Mouse (Mus musculus): ENCODE data around the gene Nr1d1.

Nr1d1 gene

DNA sequence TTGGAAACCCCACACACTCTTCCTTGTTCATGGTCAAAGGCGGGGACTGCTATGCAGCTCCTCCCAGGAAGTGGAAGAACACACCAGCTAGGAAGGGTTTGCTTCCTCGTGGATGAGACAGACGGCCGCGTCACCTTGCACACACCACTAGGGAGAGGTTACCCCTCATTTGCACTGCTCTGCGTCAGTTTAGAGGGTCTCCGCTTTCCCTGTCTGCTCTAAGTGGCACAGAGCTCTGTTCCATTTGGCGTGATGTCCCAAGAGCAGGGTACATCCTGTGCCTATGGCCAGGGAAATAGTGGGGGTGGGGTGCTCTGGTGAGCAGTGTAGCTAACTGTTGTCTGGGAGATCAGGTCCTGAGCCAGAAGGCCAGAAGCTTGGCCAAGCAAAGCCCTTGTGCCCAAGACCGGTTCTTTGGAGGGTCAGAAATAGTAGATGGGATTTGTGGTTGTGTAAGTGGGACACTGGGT is 20.9 kb downstream of the Nr1d1 start:
- POLR2A ChIA-PET = interaction anchor here (0.5 to 2.8 kb wide), 31 partner anchors 8 to 807 kb away, joined by 3 to 29 read pairs (median 5); partner anchors contain the start of genes Thra (in 3 of the 4), Csf3 (in 1 of the 4) and Nr1d1 (in 1 of the 4)
- CTCF ChIA-PET = interaction anchor here (0.7 to 3.5 kb wide), 30 partner anchors 9 to 209 kb away, joined by 3 to 69 read pairs (median 6); partner anchors contain the start of genes Thra (in 3 of the 4) and Med24 (in 1 of the 4)

DNA sequence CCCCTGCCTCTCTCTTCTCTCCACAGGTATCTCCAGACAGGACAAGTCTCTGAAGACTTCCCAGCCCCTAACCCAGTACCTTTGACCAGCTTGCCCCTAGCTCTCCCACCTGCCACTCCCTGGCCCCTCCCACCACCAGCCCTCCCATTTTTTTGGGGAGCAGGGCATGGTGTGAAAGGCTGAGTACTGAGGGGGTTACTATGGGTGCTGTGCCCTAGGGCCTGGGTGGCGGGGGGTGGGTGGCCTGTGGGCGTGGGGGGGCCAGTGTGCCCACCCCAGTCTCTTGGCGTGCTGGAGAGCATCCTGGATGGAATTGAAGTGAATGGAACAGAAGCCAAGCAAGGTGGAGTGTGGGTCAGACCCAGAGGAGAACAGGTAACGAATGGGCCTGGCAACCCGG is 21.9 kb downstream of the Nr1d1 start:
- ChIA-PET POLR2A (interaction anchor here in 3 of 4 experiments (0.8 to 2.8 kb wide), 16 partner anchors 9 to 53 kb away, joined by 3 to 28 read pairs (median 5); partner anchors contain the start of genes Thra (in 2 of the 3) and Csf3 (in 1 of the 3)), CTCF (interaction anchor here in 3 of 4 experiments (0.7 to 3.5 kb wide), 9 partner anchors 10 to 86 kb away, joined by 3 to 69 read pairs (median 10); partner anchors contain the start of gene Thra (in 1 of the 3))

DNA sequence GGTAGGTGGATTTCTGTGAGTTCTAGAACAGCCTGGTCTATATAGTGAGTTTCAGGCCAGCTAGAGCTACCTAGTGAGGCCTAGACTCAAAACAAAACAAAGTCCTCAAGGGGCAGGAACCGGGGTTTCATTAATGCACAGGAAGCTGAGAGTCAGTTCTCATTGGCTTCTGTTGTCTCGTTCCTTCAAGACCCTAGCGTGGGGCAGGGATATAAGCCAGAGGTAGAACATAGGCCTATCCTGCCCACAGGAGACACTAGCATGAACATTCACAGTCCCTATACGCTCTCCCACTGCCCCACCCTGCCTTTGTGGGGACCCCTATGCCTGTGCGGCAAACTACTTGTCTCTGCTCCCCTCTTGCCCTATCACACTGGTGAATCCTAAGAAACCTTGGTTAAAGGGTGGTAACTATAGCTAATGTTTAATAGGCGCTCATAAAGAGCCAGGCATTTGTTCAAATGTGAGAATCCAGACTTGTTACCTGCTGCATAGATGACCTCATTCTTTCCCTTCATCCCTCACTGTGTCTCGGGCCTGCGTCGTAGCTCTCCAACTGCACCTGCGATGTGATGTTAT is 22.5 kb downstream of the Nr1d1 start:
- ChIA-PET POLR2A (interaction anchor here in 3 of 4 experiments (0.8 to 2.8 kb wide), 11 partner anchors 8 to 15 kb away, joined by 3 to 28 read pairs (median 4); partner anchors contain the start of gene Thra (in 2 of the 3)), CTCF (interaction anchor here (0.5 to 3.5 kb wide), 11 partner anchors 9 to 1468 kb away, joined by 3 to 69 read pairs (median 5); partner anchors contain the start of gene Thra (in 1 of the 4))

DNA sequence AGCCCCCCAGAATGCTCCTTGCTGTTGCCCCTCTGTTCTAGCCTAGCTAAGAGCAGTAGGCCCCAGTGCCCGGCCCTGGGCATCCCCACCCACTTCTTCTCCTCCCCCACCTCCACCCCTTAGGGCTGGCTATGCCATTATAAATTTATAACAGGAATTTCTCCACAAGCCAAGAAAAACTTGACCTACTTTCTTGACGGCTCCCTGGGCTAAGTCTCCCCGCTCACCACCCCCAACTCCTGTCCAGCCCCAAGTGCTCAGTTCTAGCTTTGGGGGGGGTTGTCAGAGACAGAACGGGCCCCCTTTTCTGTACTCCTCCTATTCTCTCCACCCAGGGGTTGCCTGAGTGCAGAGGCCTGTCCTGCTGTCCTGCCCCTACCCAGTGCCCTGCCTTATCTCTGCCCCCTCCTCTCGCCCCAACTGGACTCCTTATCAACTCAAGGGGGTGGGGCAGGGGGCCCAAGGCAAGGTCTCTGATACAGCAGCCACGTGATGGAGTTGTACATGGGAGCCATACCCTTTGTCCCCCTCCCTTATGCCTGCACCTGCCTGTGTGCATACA is 23.8 kb downstream of the Nr1d1 start:
- ChIA-PET CTCF (interaction anchor here in 1 of 4 experiments (0.8 to 1.8 kb wide), 3 partner anchors 10 to 309 kb away, joined by 3 to 6 read pairs (median 4); no protein-coding TSS in a partner anchor), POLR2A (interaction anchor here in 2 of 4 experiments (0.6 to 2.0 kb wide), 5 partner anchors 11 to 72 kb away, joined by 3 to 9 read pairs (median 4); partner anchors contain the start of gene Thra (in 1 of the 2))

DNA sequence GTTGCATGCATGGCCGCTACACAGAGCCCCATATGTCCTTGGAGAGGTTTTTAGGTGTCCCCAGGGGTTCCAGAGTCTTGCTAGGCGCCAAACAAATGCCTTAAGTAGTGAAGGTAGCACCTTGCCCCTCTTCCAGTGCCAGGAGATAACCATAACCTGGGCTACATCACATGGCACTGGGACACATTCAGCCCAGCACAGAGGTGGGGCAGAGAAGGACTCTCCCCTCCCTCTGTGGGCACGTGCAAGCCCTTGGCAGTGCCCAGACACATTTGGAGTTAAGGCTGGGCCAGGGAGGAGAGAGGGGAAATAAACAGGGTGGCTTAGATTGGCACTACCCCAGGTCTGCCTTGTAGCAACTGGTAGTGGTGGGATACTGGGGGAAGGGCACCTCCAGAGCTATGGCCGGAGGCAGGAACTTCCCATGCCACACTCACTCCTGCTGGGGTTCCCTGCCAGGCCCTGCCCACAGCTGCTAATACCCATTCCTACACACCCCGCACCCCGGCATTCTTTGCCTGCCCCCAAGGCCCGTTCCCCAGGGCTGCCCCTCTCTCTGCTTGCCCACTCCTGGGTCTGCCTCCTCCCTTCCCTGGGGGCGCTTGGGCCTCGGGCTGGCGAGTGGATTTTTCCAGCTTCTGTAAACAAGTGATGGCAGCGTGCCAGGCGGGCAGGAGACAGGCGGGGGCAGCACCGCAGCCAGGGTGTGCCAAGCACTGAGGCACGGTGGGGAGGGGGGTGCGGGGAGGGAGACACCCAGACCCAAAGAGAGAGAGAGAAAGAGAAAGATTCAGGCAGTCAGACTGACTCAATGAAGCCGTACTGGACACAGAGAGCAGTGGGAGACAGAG is 24.6 kb downstream of the Nr1d1 start:
- ChIA-PET CTCF (interaction anchor here in 3 of 4 experiments (0.7 to 1.8 kb wide), 4 partner anchors 9 to 33 kb away, joined by 4 to 6 read pairs (median 5); no protein-coding TSS in a partner anchor), POLR2A (interaction anchor here in 3 of 4 experiments (0.5 to 1.8 kb wide), 6 partner anchors 10 to 392 kb away, joined by 3 to 9 read pairs (median 3); partner anchors contain the start of genes Stard3 (in 1 of the 3) and Thra (in 1 of the 3))

DNA sequence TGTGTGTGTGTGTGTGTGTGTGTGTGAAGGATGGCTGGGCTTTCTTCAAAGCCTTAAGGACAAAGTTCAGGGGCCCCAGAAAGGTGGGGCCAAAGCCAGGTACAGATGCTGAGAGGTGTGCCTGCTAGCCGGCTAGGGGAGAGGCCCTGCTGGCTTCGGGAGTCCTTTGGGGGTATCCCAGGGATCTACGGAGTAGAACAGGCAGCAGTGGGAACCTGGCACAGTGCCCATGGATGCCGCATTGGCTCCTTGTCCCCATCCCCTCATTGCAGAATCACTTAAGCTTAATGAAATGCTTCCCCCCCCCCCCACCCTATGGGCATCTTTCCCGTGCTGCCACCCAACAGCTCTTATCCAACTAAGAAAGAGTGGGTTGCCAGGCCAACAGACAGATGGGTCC is 25.4 kb downstream of the Nr1d1 start:
- ChIA-PET CTCF (interaction anchor here in 3 of 4 experiments (0.7 to 1.8 kb wide), 3 partner anchors 8 to 32 kb away, joined by 4 to 6 read pairs (median 6); no protein-coding TSS in a partner anchor), POLR2A (interaction anchor here in 2 of 4 experiments (0.6 to 1.8 kb wide), 3 partner anchors 9 to 391 kb away, joined by 3 to 9 read pairs (median 4); partner anchors contain the start of genes Stard3 (in 1 of the 2) and Thra (in 1 of the 2))

DNA sequence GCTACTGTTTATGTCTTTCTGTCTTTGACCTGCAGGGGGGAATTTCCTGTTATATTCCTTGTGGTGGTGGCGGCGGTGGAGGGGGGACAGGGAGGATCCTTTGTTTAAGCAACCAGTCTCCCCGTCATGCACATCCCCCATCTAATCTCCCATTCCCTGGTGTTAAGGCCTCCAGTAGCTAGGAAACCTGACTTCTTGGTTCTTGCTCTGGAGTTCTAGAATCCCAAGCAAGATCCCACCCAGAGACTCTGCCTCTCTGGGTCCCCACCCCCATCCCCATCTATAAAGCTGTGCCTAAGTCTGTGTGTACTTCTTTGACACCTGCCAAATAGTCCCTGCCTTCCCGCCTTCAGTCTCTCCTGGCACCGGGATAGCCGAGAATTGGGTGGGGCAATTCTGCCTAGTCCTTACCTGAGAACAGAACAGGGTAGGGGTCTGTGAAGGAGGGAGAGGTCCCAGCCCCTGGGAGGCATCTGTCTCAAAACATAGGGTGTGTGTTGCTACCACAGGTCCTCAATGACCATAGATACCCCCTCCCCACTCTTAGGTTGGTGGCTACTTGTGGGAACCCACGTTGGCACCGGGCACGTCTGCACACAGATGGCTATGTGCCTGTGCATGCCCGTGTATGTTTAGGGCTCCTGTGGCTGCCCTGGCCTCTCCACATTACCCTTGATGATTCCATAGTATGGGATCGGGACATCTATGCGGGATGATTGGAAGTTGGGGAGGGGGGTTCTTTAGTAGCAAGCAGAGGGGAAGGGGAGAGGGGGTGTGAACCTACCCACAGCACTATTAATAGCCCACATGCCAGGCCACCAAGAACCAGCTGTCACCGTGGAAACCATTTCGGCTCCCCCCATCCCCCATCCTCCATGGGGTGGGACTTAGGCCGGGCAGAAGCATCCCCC is 26.4 kb downstream of the Nr1d1 start:
- CTCF ChIA-PET = interaction anchor here in 2 of 4 experiments (0.6 to 1.7 kb wide), 3 partner anchors 31 to 40 kb away, joined by 3 to 8 read pairs (median 6); no protein-coding TSS in a partner anchor
- POLR2A ChIA-PET = interaction anchor here in 2 of 4 experiments (0.8 to 1.9 kb wide), 3 partner anchors 8 to 28 kb away, joined by 3 to 4 read pairs (median 4); partner anchors contain the start of gene Thra (in 1 of the 2)

DNA sequence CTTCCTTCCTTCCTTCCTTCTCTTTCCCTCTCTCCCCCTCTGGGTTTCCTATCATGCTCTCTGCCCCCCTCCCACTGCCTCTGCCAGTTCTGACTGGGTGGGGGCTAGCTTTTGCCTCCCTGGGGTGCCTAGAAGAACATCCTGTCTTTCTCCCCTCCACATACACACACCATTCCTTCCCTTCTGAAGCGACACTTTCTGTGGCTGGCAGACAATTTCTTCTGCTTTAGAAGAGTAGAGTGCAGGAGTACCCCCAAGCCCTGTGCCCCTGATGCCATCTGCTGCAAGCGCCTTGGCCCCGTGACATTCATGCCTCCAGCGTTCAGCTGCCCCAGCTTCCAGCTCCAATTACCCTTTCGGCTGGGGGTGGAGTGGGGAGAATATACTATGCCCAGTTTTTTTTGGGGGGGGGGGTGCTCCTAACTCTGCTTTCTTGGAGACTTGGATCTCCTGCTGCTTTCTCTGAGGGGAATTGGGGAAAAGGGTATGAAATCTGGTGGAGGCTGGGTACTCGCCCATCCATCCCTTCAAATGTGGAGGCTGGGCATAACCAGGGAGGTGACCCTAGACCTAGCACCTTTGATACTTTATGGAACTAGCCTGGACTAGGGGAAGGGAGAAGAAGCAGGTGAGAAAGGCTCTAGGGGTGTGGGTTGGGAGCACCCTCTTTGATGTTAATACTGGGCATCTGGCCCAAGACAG is 27.2 kb downstream of the Nr1d1 start:
- POLR2A ChIA-PET = interaction anchor here in 3 of 4 experiments (0.6 to 1.9 kb wide), 8 partner anchors 8 to 116 kb away, joined by 3 to 8 read pairs (median 4); partner anchors contain the start of gene Thra (in 1 of the 3)
- CTCF ChIA-PET = interaction anchor here in 3 of 4 experiments (1.0 to 1.8 kb wide), 9 partner anchors 14 to 41 kb away, joined by 3 to 8 read pairs (median 4); partner anchors contain the start of gene Nr1d1 (in 1 of the 3)

DNA sequence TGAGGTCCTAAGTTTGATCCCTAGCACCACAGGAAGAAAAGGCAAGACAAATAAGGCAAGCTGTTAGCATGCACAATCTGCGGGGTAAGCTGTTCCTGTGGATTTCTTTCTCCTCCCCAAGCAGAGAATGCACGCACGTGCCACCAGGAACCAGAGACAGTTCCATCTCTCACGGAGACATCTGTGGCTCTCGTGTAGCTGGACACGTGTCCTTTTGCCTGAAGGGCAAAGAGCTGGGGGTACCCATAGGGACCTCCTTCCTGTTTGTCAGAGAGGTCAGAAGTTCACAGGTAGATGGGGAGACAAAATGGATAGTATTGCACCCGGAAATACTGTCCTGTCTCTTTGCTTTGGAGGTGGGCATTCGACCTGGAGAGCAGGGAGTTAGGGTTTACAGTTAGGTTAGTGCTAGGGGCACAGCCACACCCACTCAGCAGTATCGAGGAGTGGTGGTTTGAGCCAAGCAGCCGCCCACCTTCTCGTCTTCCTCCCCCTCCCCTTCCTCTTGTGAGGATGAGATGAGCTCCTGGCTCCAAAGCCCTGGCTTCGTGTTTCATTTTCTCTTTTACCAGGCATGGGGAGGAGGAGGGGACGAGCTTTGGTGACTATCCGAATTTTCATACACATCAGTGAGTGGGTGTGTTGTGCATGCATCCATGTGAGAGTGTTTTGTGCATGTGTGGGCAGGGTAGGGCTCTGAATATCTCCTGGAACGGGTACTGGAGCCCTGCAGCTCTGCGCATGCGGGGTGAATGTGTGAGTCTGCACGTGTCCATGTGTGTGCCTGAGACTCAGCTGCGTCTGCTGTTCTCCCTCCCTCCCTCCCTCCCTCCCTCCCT is 28.1 kb downstream of the Nr1d1 start:
- CTCF ChIA-PET = interaction anchor here (0.6 to 1.8 kb wide), 14 partner anchors 14 to 1209 kb away, joined by 3 to 8 read pairs (median 4); partner anchors contain the start of gene Nr1d1 (in 1 of the 4)
- POLR2A ChIA-PET = interaction anchor here in 3 of 4 experiments (0.6 to 1.9 kb wide), 9 partner anchors 8 to 117 kb away, joined by 3 to 9 read pairs (median 5); no protein-coding TSS in a partner anchor

DNA sequence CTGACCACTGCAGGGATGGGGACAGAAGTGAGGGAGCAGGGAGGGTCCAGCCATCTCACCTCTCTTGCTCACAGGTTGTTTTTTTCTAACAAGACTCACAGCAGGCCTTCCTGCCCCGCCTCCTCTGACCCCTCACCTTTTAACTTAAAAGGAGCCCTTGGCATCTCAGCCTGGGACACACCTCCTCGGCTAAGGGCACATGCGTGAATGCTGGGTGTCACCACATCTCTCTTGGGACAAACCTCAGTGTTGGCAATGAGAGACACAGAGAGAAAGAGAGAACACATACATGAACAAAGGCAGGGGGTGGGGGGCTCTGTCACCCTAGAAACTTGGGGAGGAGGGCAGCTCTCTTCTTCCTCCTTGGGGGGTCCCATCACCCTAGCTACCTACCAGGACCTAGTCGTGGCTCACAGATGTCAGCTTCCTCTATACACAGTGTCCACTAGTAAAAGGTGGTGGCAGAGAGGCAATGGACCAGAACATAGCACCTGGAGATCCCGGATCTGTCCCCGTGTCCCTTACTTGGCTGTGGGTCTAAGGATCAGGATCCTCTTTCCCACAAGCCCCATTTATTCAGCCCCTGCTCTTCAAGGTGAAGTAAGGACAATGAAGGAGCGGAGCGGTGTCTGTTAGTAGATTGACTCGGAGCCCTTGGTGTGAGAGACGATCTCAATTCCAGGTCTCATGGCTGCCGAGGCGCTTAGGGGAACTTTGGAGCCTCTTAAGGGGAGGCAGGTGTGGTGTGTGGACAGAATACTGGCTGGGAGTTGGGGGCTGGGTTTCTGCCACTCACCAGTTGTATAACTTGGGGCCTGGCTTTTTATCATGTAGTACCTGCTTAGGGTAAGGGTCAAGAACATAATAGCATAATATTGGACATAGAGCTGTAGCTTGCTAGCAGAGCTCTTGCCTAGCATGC is 28.9 kb downstream of the Nr1d1 start:
- CTCF ChIA-PET = interaction anchor here in 3 of 4 experiments (0.7 to 8.2 kb wide), 10 partner anchors 7 to 48 kb away, joined by 3 to 76 read pairs (median 4); partner anchors contain the start of gene Nr1d1 (in 1 of the 3)
- POLR2A ChIA-PET = interaction anchor here in 2 of 4 experiments (0.7 to 3.6 kb wide), 8 partner anchors 8 to 65 kb away, joined by 3 to 13 read pairs (median 8); partner anchors contain the start of gene Med24 (in 1 of the 2)

DNA sequence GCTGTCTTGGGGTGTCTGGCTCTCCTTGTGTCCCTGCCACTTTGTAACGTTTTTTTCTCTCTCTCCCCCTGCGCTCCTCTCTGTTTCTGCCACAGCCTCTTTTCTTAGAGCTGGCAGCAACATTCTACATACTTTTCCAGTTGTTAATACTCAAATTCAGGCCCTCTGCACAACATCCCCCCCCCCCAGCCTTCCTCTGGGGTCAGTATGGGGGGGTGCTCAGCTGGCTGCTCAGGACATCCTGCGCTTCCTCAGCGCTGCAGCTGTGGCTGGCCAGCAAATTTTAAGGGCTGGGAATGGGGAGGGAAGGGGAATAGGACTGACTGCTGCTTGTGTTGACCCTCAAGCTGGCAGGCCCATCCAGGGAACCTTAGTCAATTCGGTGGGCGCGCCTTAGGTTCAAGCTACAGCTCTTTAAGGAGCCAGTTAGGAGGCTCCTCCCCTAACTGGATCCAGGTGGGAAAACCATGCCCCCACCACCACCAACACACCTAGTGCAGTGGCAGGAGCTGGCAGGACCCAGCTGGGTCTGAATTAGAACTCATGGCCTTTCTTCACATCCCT is 30.6 kb downstream of the Nr1d1 start:
- CTCF ChIA-PET = interaction anchor here in 3 of 4 experiments (0.5 to 8.2 kb wide), 12 partner anchors 9 to 42 kb away, joined by 3 to 76 read pairs (median 7); no protein-coding TSS in a partner anchor
- POLR2A ChIA-PET = interaction anchor here (0.6 to 7.3 kb wide), 26 partner anchors 8 to 150 kb away, joined by 3 to 46 read pairs (median 5); partner anchors contain the start of gene Med24 (in 3 of the 4)

DNA sequence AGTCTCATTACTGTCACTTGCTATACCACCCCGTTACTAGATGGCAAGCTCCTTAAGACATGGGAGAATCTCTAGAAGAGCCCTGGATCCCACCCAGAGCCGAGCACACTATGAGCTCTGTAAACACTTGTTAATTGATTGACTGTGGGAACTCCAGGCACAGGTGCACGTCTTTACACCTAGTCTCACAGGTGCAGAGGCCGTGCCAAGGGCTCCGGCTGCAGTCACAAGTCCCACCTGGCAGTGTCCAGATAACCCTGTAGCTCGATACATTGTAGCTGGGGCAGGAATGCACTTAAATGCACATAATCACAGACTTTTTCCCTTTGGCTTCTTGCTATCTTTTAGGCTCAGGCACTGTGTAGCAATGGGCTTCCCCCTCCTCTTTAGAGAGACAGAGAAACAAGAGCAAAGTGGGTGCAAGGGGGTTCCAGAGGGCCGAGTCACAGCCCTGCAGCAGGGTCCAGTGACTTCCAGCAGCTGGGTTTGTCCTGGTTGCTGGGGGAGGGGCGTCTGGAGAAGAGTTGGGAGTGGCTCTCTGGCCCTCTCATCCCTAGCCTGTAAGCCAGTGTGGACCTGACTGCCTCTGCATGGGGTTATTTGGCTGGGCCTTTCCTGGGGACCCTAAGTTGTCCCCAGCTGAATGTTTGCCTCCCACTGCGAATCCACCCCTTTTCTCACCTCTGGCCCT is 31.3 kb downstream of the Nr1d1 start:
- CTCF ChIA-PET = interaction anchor here in 3 of 4 experiments (0.5 to 8.2 kb wide), 14 partner anchors 10 to 43 kb away, joined by 3 to 76 read pairs (median 6); no protein-coding TSS in a partner anchor
- POLR2A ChIA-PET = interaction anchor here in 3 of 4 experiments (0.6 to 7.3 kb wide), 39 partner anchors 9 to 1577 kb away, joined by 3 to 46 read pairs (median 5); partner anchors contain the start of genes Med24 (in 2 of the 3), Nr1d1 (in 1 of the 3) and Psmd3 (in 1 of the 3)

Data from embryonic stem cell, embryonic (primary cell).